Mouse (Mus musculus) small intestine, adult 2 months (tissue): ENCODE results near the gene Sos1. TPM values are rescaled to one million over a fixed set of nuclear protein-coding genes. Genes with fewer than 3 reads are reported as not detected.

Experiments used
- H3K27ac ChIP-seq: fragments of 200-500 bp; 2 replicates; pipeline ENCODE4 v1.5.1; 2012; ENCODE audit warnings: low read depth, low read length, control low read depth, inconsistent platforms; ENCODE audit not compliant: insufficient read depth
- H3K27me3 ChIP-seq: fragments of 200-500 bp; 2 replicates; pipeline ENCODE4 v1.6.1; 2012; ENCODE audit warnings: mild to moderate bottlenecking, moderate library complexity, low read length, inconsistent platforms; ENCODE audit not compliant: control insufficient read depth, insufficient read depth
- H3K36me3 ChIP-seq: fragments of 200-500 bp; 2 replicates; pipeline ENCODE4 v1.6.1; 2012; ENCODE audit warnings: mild to moderate bottlenecking, low read length, control low read depth, inconsistent platforms; ENCODE audit not compliant: control insufficient read depth, insufficient read depth
- H3K4me1 ChIP-seq: fragments of 200-500 bp; 2 replicates; pipeline ENCODE4 v1.6.1; 2012; ENCODE audit warnings: low read length, inconsistent platforms, mixed read lengths; ENCODE audit not compliant: control insufficient read depth, insufficient read depth, insufficient read length
- H3K4me3 ChIP-seq: fragments of 200-500 bp; 2 replicates; pipeline ENCODE4 v1.5.1; 2012; ENCODE audit warnings: low read depth, mild to moderate bottlenecking, control low read depth, inconsistent platforms, low read length, moderate library complexity
- CTCF ChIP-seq: fragments of 200-500 bp; IDR thresholded peaks from 2 replicates; pipeline ENCODE4 v1.5.1; 2012; ENCODE audit warnings: low read depth, mild to moderate bottlenecking, control low read depth, inconsistent platforms, low read length, moderate library complexity, mixed read lengths; ENCODE audit not compliant: insufficient replicate concordance, insufficient read length; ENCODE audit errors: extremely low read depth
- POLR2A ChIP-seq: fragments of 200-500 bp; IDR thresholded peaks from 2 replicates; pipeline ENCODE4 v1.6.1; 2012; ENCODE audit warnings: low read depth, mild to moderate bottlenecking, control low read depth, inconsistent platforms, low read length, moderate library complexity
- WGBS: fragments of 180-500 bp; shearing (Covaris S2); methylation state at CpG from one replicate; pipeline ENCODE4 v1.1.7; 2018; 5-methylcytosine and 5-hydroxymethylcytosine counted together
- polyA plus RNA-seq: library from polyadenylated mRNA; depleted of rRNA; stranded (reverse); fragments of >200 nt; gene quantifications from 2 replicates; pipeline ENCODE4 v1.2.3, GENCODE M21; 2012

Sos1 gene
- polyA plus RNA-seq, 1 experiment: 2.1 TPM

- WGBS: 90% methylated on average over 7 of the region's 7 CpGs
- TF ChIP-seq POLR2A: no peak
- TF ChIP-seq CTCF: no peak
Measured at GRCm38 (mm10) chr17:80426171-80426570, 54.1 kb downstream of the Sos1 start.

GRCm38 (mm10) chr17:80420998-80421397, 59.3 kb downstream of the Sos1 start:
- Histone ChIP-seq H3K27ac (no peak overlapping the region), H3K36me3 (peaks cover 38% of the 10 kb centered on the region), H3K4me3 (no peak overlapping the region), H3K27me3 (no peaks in the 10 kb centered on the region), H3K4me1 (no peaks in the 10 kb centered on the region)
- TF ChIP-seq POLR2A (no peak), CTCF (no peak)
- 90% methylated on average over 1 of the region's 1 CpGs for WGBS

More at GRCm38 (mm10) chr17:80426171-80426570, 54.1 kb downstream of the Sos1 start:
- Histone ChIP-seq H3K4me3 (no peak overlapping the region), H3K36me3 (peaks cover 15% of the 10 kb centered on the region), H3K27ac (no peak overlapping the region), H3K4me1 (no peaks in the 10 kb centered on the region), H3K27me3 (no peaks in the 10 kb centered on the region)

- TF ChIP-seq POLR2A: no peak
- TF ChIP-seq CTCF: no peak
- H3K27me3 ChIP-seq: no peaks in the 10 kb centered on the region
- no peak overlapping the region for H3K27ac ChIP-seq
- no peak overlapping the region for H3K4me3 ChIP-seq
- 85% methylated on average over 10 of the region's 10 CpGs for WGBS
- H3K36me3 ChIP-seq: peaks cover 48% of the 10 kb centered on the region
- H3K4me1 ChIP-seq: no peaks in the 10 kb centered on the region
Measured at GRCm38 (mm10) chr17:80418572-80419210, 61.6 kb downstream of the Sos1 start.

GRCm38 (mm10) chr17:80411182-80411581, 69.1 kb downstream of the Sos1 start:
- Histone ChIP-seq H3K36me3 (peaks cover 54% of the 10 kb centered on the region), H3K4me1 (no peaks in the 10 kb centered on the region), H3K27ac (no peak overlapping the region), H3K27me3 (no peaks in the 10 kb centered on the region), H3K4me3 (no peak overlapping the region)
- TF ChIP-seq POLR2A (no peak), CTCF (no peak)
- WGBS: 60% methylated on average over 1 of the region's 1 CpGs

GRCm38 (mm10) chr17:80398243-80398642, 82.0 kb downstream of the Sos1 start:
- H3K4me1 ChIP-seq: no peaks in the 10 kb centered on the region
- H3K4me3 ChIP-seq: no peak overlapping the region
- H3K36me3 ChIP-seq: peaks cover 20% of the 10 kb centered on the region
- WGBS: 93% methylated on average over 7 of the region's 7 CpGs
- H3K27ac ChIP-seq: no peak overlapping the region
- TF ChIP-seq CTCF (no peak), POLR2A (no peak)
- no peaks in the 10 kb centered on the region for H3K27me3 ChIP-seq

- H3K4me1 ChIP-seq: no peaks in the 10 kb centered on the region
- no peaks in the 10 kb centered on the region for H3K36me3 ChIP-seq
- no peak overlapping the region for H3K27ac ChIP-seq
- no peaks in the 10 kb centered on the region for H3K27me3 ChIP-seq
- H3K4me3 ChIP-seq: peak overlapping the region; percentile 60
- 11% methylated on average over 17 of the region's 17 CpGs for WGBS
- TF ChIP-seq CTCF (peak; percentile 43; the same call in 1 of the 2 replicates), POLR2A (no peak)
Measured at GRCm38 (mm10) chr17:80391423-80392403, 88.5 kb downstream of the Sos1 start.

- 81% methylated on average over 10 of the region's 10 CpGs for WGBS
- H3K27ac ChIP-seq: no peak overlapping the region
- H3K4me3 ChIP-seq: no peak overlapping the region
Measured at GRCm38 (mm10) chr17:80390024-80390423, 90.2 kb downstream of the Sos1 start.

More at GRCm38 (mm10) chr17:80390024-80390423, 90.2 kb downstream of the Sos1 start:
- Histone ChIP-seq H3K4me1 (no peaks in the 10 kb centered on the region), H3K36me3 (no peaks in the 10 kb centered on the region), H3K27me3 (no peaks in the 10 kb centered on the region)
- TF ChIP-seq POLR2A (no peak), CTCF (no peak)
